Mouse (Mus musculus) adrenal gland, postnatal 10 days (tissue): ENCODE data around the gene Troap. TPM values are rescaled to one million over a fixed set of nuclear protein-coding genes. Genes with fewer than 3 reads are reported as not detected.
"Not testable (repeated sequence)": the region's sequence is repeated elsewhere in the genome, so short reads cannot be mapped to it uniquely, and the experiment has no call there.

Experiments used
- DNase-seq: peaks from one replicate; pipeline ENCODE4 v3.0.0; 2021; ENCODE audit warnings: mixed read lengths
- total RNA-seq, 2 experiments: library from RNA; stranded (reverse); gene quantifications; 2 replicates each; pipeline ENCODE4 v1.2.3; 2021

The Troap gene
- total RNA-seq, 2 experiments from 2014 or later = 8.2 to 9.8 TPM

DNA sequence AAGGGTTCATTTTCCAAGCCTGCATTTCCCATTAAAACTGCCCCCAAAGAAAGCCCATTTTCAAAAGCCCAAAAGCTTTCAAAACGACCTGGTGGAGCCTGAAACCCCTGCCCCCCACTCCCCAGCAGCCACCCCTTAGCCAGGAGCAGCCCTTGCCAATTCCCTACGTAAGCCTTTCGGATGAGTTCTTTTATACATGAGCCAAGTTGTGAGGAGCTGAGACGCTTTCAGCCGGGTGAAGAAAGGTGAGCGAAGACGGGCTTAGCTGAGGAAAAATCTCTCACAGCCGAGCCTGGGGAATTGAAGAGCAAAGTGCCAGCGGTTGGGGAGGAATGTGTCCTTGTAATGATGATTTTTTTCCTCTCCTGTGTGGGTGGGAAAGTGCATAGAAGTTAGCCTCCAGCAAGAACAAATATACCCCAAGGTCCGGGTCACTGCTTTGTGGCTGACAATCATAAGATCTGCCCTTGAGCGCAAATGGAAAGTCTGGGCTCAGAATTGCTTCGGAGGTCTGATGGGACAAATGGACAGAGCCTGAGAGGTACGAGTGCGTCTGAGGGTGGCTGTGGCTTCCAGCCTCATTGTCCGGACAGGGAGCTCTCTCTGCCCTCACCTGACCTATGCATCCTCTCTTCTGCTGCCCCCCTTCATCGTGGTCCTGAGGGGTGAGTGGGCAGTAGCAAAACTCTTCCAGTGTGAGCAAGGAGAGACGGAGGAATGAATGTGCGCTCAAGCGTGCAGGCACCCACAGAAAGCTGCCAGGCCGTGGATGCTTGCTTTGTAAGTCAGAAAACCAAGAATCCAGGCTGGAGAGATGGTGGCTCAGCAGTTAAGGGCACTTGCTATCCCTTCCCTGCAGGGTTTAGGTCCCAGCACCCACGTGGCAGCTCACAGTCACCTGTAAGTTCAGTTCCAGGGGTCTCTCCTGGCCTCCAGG is 33.2 kb upstream of the Troap start:
- DNase-seq = peak; percentile 49

DNA sequence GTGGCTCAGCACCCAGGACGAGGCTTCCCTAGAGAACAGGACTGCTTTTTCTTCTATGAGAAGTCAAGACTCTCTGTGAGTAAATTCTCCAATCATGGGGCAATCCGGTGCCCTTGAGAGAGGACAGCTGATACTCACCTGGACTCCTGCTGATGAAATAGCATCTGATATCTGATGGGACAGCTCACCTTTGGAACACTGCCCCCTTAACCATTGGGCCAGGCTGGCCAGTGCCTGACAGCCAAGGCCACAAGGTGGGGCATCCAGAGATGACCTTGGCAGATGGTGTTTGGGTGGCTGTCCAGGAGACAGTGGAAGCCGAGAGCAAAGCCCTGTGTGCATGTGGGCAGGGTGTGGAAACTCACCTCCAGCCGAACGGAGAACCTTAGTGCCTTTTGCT is 32.0 kb upstream of the Troap start:
- peak; percentile 39 for DNase-seq

DNA sequence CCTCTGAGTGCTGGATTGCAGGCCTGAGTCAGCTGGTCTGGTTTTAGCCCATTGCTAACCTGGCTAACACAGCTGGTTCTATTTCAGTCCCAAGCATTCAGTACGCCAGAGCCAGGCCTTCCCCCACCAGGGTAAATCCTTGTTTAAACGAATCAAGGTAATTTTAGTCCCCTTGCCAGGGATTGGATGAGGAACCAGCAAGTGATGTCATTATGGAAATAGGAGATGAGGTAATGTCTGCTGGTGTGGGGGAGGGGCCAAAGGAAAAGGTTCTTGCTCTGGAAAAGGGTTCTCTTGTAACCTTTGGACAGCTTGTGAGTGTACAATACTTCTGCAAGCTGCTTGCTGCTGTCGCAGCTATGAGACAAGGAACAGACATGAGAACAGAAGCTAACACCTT is 29.5 kb upstream of the Troap start:
- no peak for DNase-seq

DNA sequence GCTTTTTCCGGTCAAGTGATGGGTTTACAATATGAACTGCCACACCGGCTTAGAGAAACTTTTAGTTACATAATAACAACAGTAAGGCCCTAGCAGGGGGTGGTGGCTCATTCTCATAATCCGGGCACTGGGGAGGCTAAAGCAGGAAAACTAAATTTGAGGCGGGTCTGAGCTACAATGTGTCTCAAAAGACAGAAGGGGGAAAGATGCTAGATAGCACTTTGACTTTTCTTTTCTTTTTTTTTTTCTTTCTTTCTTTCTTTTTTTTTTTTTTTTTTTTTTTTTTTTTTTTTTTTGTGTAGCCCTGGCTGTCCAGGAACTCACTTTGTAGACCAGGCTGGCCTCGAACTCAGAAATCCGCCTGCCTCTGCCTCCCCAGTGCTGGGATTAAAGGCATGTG is 28.6 kb upstream of the Troap start:
- DNase-seq = not testable (repeated sequence)

DNA sequence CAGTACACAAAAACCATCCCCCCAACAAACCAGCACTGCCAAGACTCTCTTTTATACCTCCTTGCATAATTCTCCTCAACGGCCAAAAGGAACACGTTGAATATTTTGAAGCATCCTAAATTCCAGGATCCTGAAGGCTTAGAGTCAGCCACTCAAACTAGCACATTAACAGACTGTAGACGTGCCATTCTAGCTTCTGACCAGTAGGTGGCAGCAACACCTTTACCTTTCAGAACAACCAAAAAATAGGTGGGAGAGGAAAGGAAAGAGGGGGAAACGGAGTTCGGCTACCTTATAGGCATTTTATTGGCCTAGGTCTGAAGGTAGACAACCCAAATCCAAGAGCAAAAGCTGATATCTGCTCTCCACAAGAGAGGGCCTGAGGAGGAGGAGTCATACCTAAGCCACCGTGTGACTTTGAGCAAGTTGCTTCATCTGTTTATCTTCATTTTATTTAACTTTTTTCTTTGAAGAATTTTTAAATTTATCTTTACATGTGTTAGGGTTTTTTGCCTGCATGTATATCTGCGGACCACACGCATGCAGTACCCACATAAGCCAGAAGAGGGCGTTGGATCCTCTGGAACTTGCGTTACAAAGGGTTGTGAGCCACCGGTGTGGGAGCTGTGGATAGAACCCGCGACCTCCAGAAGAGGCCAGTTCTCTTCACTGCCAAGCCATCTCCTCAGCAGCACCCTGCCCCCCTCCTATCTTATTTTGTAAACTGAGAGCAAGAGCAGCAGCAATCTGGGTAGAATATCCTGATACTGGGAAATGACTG is 24.7 kb upstream of the Troap start:
- peak; percentile 54 for DNase-seq

DNA sequence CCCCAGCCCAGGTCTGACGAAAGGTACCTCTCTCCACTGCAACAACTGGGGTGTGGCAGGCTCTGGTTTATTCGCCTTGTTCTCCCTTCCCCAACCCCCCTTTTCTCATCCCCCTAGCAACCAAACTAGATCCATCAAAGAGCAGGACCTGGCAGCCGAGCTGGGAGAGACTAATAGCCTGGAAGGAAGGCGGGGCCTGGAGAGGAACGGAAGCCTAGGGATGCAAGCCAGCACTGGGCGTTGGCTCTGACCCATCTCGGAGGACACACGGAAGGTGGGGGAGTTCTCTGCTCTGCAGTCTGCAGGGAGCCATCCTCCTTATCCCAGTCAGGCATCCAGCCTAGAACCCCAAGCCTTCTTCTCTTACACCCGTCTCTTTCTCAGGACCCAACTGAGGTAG is 21.0 kb upstream of the Troap start:
- no peak for DNase-seq

DNA sequence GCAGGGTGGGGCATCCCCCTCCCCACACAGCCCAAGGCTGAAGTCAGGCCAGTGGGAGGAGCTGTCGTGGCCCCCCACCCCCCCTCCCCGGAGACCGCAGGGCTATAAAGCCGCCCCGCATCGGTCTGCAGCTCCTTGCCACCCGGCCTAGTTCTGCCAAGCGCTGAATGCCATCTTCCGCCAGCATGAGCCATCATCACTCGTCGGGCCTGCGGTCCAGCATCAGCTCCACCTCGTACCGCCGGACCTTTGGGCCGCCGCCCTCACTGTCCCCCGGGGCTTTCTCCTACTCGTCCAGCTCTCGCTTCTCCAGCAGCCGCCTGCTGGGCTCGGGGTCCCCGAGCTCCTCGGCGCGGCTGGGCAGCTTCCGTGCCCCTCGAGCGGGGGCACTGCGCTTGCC is 19.3 kb upstream of the Troap start, which contains the start of gene Prph:
TSS of gene Prph (plus strand) at position 135 of the 400 bp plus-strand sequence.
- peak; percentile 25 for DNase-seq

DNA sequence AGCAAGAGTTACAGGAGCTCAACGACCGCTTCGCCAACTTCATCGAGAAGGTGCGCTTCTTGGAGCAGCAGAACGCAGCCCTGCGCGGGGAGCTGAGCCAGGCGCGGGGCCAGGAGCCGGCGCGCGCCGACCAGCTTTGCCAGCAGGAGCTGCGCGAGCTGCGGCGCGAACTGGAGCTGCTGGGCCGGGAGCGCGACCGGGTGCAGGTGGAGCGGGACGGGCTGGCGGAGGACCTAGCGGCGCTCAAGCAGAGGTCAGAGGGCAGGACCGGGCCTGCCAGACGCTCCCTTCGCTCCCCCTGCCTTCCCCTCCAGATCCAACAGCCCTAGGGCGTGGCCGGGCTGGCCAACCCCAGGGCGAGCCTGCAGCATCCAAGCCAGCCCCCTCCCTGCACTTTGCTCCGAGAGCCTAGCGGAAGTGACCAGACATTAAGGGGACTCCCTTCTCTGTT is 18.8 kb upstream of the Troap start:
- DNase-seq = peak; percentile 62

DNA sequence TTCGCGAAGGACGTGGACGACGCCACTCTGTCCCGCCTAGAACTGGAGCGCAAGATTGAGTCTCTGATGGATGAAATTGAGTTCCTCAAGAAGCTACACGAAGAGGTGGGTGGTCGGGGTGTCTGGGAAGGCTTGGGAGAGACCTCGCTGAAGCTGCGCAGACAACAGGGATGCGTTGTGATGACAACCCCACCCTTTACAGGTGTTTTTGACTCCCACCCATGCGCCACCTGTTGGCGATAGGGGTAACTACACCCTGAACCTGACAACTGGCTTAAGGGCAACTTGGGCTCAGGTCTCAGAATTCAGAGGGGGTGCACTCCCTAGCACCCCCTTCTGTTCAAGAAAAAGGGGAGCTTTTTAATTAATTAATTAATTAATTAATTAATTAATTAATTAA is 18.0 kb upstream of the Troap start:
- DNase-seq = peak; percentile 38

DNA sequence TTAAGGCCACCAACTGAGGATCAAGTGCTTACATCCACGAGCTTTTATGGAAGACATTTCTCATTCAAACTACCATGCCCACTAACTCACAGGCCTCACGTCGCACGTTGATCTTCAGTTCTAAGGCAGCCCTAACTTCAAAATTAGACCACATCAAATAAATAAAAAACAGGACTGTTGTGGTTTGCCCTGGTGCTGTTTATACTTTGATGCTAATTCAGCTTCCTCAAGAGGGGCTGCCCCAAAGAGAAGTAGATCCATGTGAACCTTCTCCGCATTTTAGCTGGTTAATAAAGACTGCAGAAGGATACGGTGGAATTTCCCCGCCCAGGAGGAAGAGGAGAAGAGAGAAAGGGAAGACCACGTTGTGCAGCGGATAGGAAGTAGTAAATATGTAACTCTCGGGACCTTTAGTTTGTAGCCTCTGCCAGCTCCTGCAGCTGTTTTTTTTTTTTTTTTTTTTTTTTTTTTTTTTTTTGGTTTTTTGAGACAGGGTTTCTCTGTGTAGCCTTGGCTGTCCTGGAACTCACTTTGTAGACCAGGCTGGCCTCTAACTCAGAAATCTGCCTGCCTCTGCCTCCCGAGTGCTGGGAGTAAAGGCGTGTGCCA is 8.7 kb upstream of the Troap start:
- DNase-seq = no peak

DNA sequence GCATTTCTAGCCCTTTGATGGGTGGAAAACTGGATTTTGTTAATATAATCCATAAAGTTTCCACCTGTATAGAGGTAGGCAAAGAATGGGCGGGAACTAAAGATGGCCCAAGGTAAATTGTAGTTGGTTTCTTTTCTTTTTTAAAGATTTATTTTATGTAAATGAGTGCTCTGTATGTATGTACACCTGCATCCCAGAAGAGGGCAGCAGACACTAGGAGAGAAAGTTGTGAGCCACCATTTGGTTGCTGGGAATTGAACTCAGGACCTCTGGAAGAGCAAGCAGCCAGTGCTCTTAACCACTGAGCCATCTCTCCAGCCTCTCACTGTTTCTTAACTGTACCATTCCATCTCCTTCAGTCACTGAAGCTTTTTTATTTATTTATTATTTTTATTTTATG is 2.4 kb upstream of the Troap start:
- DNase-seq = no peak

DNA sequence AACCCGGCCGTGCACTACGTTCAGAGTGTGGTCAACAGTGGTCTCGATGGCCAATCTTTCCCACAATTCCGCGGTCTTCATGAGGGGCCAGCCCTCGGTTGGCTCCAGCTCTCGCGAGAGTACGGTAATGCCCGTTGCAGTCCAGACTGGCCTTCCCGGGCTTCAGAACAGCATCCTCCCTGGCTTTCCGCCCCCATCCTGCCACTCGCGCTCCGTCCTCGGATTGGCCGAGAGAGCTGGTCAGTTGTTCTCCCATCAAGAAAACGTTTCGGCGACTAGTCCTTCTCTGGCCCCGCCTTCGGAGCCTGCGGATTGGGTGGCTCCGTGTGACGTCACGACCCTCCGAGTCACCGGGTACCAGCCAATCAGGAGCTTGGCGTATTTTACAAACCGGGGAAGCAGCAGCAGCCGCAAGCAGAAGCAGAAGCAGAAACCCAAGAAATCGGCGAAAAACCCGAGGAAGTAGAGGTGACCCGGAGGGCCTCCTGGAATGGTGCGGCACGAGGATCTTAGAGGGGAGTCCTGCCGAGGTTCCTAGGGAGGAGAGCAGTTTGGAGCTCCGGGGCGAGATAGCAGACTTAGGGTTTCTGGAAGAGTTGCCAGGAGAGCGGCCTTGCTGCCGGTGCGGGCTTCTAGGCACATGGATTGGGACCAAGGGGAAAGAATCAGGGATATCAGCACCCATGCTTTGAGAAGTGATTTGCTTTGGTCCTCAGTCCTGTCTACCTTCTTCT is 392 bp downstream of the Troap start:
- peak; percentile 98 for DNase-seq

DNA sequence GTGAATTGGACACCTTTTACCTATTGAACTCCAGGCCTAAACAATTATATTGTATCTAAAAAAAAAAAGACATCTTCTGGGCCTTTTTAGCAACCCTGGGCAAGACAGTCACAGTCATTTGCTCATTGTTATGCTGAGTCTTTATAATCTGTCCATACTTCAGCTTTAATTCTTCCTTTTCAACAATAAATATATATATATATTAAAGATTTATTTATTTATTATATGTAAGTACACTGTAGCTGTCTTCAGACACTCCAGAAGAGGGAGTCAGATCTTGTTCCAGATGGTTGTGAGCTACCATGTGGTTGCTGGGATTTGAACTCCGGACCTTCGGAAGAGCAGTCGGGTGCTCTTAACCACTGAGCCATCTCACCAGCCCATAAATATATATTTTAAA is 1.6 kb downstream of the Troap start:
- DNase-seq = not testable (repeated sequence)

DNA sequence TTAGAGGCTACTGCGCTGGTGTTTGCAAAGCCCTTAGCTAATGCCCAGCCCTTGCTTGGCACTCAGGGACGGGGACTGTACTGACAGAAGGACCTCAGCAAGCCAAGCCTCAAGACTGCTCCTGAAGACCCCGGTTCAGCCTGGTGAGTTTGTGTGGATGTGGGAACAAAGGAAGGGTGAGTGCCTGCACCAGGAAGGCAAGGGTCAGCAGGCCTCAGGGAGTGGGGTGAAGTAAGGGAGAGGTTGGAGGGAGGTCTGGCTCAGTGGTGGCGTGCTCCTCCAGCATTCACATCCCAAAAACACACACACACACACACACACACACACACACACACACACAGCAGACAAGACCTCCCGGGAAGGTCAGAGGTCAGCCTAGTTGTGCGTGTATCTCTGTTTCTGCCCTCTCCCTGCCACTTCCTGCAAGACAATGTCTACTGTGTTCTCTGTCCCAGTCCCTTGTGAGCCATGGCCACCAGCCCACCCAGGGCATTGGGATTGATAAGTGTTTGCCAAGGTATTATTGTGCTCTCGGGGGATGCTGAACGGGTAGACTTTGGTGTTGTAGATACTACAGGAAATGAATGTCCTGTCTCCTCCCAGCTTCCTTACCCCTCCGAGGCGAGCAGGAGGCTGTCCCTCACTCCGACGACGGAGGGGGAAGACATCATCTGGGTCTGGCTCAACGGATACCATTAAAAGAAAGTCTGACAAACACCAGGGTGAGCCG is 4.0 kb downstream of the Troap start:
- no peak for DNase-seq

DNA sequence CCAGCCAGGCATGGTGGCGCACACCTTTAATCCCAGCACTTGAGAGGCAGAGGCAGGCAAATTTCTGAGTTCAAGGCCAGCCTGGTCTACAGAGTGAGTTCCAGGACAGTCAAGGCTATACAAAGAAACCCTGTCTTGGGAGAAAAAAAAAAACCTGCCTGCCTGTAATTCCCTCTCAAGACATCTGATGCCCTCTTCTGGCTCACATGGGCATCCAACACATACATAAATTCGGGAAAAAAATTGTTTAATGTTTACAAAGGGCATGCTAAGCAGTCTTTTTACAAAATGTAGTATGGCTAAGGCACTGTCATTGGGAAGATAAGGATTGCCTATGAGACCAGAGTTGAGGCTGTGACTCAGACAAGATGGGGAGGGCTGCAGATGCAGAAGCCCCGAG is 5.4 kb downstream of the Troap start:
- DNase-seq = no peak

DNA sequence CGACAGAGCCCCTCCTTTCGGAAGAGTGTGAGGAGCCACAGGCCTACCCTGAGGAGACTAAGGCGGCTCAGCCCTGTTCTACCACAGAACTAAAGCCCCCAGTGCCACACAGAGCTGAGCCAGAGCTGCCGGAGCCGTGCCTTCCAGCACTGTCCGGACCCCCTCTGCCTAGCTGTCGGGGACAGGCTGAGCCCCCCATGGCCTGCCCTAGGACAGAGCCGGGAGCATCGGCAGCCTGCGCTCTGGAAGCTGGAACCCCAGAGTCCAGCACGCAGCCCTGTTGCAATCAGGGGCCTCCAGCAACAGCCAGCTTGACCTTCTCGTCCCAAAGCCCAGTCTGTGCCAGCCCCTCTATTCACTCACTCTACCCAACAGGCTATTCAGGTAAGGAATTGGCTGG is 7.9 kb downstream of the Troap start:
- no peak for DNase-seq

DNA sequence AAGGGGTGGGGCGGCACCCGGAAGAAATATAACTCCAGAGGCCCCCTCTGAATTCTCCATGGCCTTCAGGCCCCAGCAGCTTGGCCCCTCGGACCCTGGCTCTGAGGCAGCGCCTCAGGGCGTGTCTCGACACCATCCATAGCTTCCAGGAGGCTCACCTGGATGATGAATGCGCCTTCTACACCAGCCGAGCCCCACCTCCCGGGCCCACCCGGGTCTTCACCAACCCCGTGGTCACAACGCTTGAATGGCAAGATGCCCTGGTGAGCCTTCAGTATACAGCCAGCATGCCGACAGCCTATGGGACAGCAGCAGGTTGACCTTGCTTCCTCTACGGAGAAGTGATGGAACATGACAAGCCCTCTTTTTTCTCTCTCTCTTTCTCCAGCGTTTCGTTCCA is 8.5 kb downstream of the Troap start:
- no peak for DNase-seq

DNA sequence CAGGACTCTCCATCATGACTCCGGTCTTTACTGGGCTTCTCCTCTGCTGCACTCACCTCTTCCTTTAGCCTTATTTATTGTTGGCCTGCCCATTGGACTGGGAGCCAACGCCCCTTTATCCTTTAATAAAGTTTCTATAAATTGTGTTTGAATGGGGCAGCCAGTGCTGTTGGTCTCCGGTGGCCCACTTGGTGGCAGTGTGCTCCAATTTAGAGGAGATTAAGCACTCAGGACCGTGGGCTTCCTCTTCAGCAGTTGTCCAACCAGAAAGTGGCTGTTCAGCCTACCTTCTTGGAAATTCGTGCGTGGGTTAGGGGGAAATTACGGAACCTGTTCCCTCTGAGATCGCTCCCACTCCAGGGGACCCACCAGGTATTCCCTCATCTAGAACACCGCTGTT is 8.9 kb downstream of the Troap start:
- peak; percentile 72 for DNase-seq

DNA sequence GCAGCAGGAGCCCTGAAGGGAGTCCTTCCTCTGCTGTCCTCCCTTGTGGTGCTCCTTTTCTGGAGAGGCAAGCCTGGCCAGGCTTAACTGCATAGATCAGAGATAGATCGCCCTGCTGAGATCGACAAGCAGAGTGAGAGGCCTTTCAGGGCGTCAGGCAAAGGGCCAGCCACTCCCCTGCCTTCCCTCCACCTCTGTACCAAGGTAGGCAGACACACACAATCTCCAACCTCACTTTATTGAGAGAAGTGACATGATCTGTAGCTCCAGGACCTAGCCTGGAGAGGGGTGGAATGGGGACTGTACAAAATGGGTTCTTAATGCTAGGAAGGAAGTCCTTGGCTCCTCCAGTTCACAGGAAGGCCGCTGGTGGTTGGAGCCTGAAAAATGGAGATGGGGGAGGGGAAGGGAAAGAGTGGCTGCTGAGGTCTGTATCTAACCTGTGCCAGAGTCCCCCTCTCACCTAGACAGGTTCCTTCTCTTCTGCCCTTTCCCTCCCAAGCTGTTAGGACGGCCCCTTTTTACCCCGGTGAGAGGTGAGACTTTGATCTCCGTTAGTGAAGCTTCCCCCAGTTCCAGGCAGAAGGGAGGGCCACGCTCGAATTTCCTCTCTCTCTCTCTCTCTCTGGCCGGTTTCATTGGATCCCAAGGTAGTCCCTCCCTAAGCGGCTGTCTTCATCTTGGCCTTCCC is 9.6 kb downstream of the Troap start:
- no peak for DNase-seq

DNA sequence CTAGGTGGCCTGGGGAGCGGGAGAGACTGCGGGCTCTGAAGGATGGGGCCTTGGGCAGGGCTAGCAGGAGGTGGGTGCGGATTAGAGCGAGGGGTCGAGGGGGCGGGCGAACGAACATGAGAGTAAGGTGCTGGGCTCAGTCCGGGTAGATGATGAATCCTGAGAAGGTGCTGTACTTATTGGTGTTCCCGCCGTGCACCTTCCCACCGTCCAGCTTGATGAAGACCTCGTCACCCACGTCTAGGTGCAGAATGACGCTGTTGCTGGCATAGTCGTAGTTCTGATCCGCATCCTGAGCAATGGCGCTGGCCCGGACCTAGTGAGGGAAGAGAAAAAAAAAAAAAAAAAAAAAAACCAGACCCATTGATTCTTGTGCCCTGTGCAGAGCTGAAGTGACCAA is 10.2 kb downstream of the Troap start:
- DNase-seq = no peak

DNA sequence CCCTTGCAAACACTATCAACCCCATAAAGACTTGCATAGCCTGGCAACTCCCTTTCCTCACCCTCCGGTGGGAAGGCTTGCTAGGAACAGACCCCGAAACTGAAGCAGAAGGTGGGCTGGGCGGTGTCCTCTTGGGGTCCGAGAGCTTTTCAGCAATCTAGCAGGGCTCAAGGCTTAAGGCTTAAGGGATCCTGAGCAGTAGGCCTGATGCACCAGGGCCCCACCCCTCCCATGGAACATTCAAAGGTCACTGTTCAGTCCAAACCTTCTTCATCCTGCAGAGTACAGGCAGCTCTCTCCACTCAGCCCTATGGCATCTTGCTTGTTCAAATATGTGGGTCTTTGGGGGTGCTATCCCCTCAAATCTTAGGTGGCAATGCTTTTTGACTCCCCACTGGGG is 11.6 kb downstream of the Troap start:
- no peak for DNase-seq
